Mouse (Mus musculus) midbrain, embryonic 11.5 days (tissue): ENCODE data around the gene Ubc. TPM values are rescaled to one million over a fixed set of nuclear protein-coding genes. Genes with fewer than 3 reads are reported as not detected.

Source experiments
- ATAC-seq: fragments of 200-750 bp; cut with Nextera tagmentation; 2 replicates; pipeline ENCODE4 v1.8.0; 2017; ENCODE audit warnings: moderate TSS enrichment, moderate library complexity; ENCODE audit not compliant: low FRiP score
- DNase-seq: peaks from one replicate; pipeline ENCODE4 v3.0.0; 2015; ENCODE audit warnings: low spot score; ENCODE audit errors: missing footprints
- H3K27ac ChIP-seq: fragments of 300-500 bp; sonication (generic); 2 replicates; pipeline ENCODE4 v1.5.1; 2014; ENCODE audit warnings: low read depth, low read length
- H3K27me3 ChIP-seq: fragments of 300-500 bp; sonication (generic); 2 replicates; pipeline ENCODE4 v1.6.1; 2014; ENCODE audit warnings: mild to moderate bottlenecking, low read length, moderate library complexity, mixed read lengths; ENCODE audit not compliant: control insufficient read depth, insufficient read depth
- H3K36me3 ChIP-seq: fragments of 300-500 bp; sonication (generic); 2 replicates; pipeline ENCODE4 v1.6.1; 2014; ENCODE audit warnings: mild to moderate bottlenecking, low read length, moderate library complexity, mixed read lengths; ENCODE audit not compliant: control insufficient read depth, insufficient read depth
- H3K4me1 ChIP-seq: fragments of 300-500 bp; sonication (generic); 2 replicates; pipeline ENCODE4 v1.6.1; 2014; ENCODE audit warnings: low read length; ENCODE audit not compliant: control insufficient read depth, insufficient read depth
- H3K4me2 ChIP-seq: fragments of 300-500 bp; sonication (generic); 2 replicates; pipeline ENCODE4 v1.6.1; 2014; ENCODE audit warnings: mild to moderate bottlenecking, moderate library complexity
- H3K4me3 ChIP-seq: fragments of 300-500 bp; sonication (generic); 2 replicates; pipeline ENCODE4 v1.5.1; 2014; ENCODE audit warnings: low read depth, low read length
- H3K9ac ChIP-seq: fragments of 300-500 bp; sonication (generic); 2 replicates; pipeline ENCODE4 v1.6.1; 2014; ENCODE audit warnings: low read length
- H3K9me3 ChIP-seq: fragments of 300-500 bp; sonication (generic); 2 replicates; pipeline ENCODE4 v1.6.1; 2016; ENCODE audit warnings: low read length; ENCODE audit not compliant: control insufficient read depth
- WGBS: fragments of 180-500 bp; shearing (Covaris S2); extraction: QIAGEN DNeasy Blood & Tissue Kit; methylation state at CpG from one replicate; pipeline ENCODE4 v1.1.7; 2014; 5-methylcytosine and 5-hydroxymethylcytosine counted together
- polyA plus RNA-seq: library from polyadenylated mRNA; unstranded; fragments of >200 nt; fragmentation: Nextera tagmentation; extraction: Ambion mirVana; gene quantifications from 2 replicates; pipeline ENCODE4 v1.2.1, GENCODE M21; 2014

Gene Ubc
- polyA plus RNA-seq, 1 experiment from 2014 or later, result 1,030 TPM

GRCm38 (mm10) chr5:125358270-125358608, 31.8 kb downstream of the Ubc start:
- no peak for DNase-seq
- WGBS, result 82% methylated on average over 5 of the region's 5 CpGs
- H3K27ac ChIP-seq, result no peak overlapping the region
- H3K9ac ChIP-seq, result no peak overlapping the region
- H3K27me3 ChIP-seq, result no peaks in the 10 kb centered on the region
- H3K4me3 ChIP-seq, result no peak overlapping the region
- no peak overlapping the region for H3K4me2 ChIP-seq
- no peaks in the 10 kb centered on the region; the same call in 1 of the 2 replicates for H3K4me1 ChIP-seq
- no peaks in the 10 kb centered on the region for H3K9me3 ChIP-seq
- no peak for ATAC-seq
- H3K36me3 ChIP-seq, result no peaks in the 10 kb centered on the region

GRCm38 (mm10) chr5:125357543-125358269, 32.3 kb downstream of the Ubc start:
- no peak overlapping the region for H3K4me2 ChIP-seq
- H3K27me3 ChIP-seq, result no peaks in the 10 kb centered on the region
- no peak for DNase-seq
- H3K4me3 ChIP-seq, result no peak overlapping the region
- ATAC-seq, result no peak
- H3K9ac ChIP-seq, result no peak overlapping the region
- 78% methylated on average over 12 of the region's 12 CpGs for WGBS
- no peaks in the 10 kb centered on the region for H3K36me3 ChIP-seq
- no peaks in the 10 kb centered on the region; the same call in 1 of the 2 replicates for H3K9me3 ChIP-seq
- no peaks in the 10 kb centered on the region; the same call in 1 of the 2 replicates for H3K4me1 ChIP-seq
- no peak overlapping the region for H3K27ac ChIP-seq

- H3K27ac ChIP-seq, result no peak overlapping the region
- ATAC-seq, result no peak
- no peaks in the 10 kb centered on the region; the same call in 1 of the 2 replicates for H3K9me3 ChIP-seq
- WGBS, result 56% methylated on average over 7 of the region's 7 CpGs
- H3K27me3 ChIP-seq, result no peaks in the 10 kb centered on the region
- no peak for DNase-seq
- no peak overlapping the region for H3K4me2 ChIP-seq
- no peaks in the 10 kb centered on the region for H3K36me3 ChIP-seq
- H3K4me3 ChIP-seq, result no peak overlapping the region
- no peaks in the 10 kb centered on the region for H3K4me1 ChIP-seq
- no peak overlapping the region for H3K9ac ChIP-seq
These were observed 34.4 kb downstream of the Ubc start for GRCm38 (mm10) chr5:125355650-125356049.

- no peak overlapping the region for H3K4me2 ChIP-seq
- 67% methylated on average over 7 of the region's 7 CpGs for WGBS
- H3K27ac ChIP-seq, result no peak overlapping the region
- ATAC-seq, result no peak
- no peak overlapping the region for H3K4me3 ChIP-seq
- H3K9ac ChIP-seq, result no peak overlapping the region
- H3K27me3 ChIP-seq, result no peaks in the 10 kb centered on the region
- H3K4me1 ChIP-seq, result no peaks in the 10 kb centered on the region
- H3K36me3 ChIP-seq, result no peaks in the 10 kb centered on the region
- no peak for DNase-seq
- H3K9me3 ChIP-seq, result no peaks in the 10 kb centered on the region; the same call in 1 of the 2 replicates
These were observed 35.0 kb downstream of the Ubc start for GRCm38 (mm10) chr5:125354885-125355492.

- no peaks in the 10 kb centered on the region; the same call in 1 of the 2 replicates for H3K9me3 ChIP-seq
- no peak overlapping the region for H3K27ac ChIP-seq
- no peak for DNase-seq
- H3K36me3 ChIP-seq, result no peaks in the 10 kb centered on the region
- no peaks in the 10 kb centered on the region for H3K4me1 ChIP-seq
- no peaks in the 10 kb centered on the region for H3K27me3 ChIP-seq
- H3K9ac ChIP-seq, result no peak overlapping the region
- 97% methylated on average over 5 of the region's 5 CpGs for WGBS
- ATAC-seq, result no peak
- no peak overlapping the region for H3K4me3 ChIP-seq
- H3K4me2 ChIP-seq, result no peak overlapping the region
These were observed 37.2 kb downstream of the Ubc start for GRCm38 (mm10) chr5:125352781-125353294.

GRCm38 (mm10) chr5:125351939-125352338, 38.1 kb downstream of the Ubc start:
- 94% methylated on average over 5 of the region's 5 CpGs for WGBS
- no peak overlapping the region for H3K4me2 ChIP-seq
- ATAC-seq (no peak), DNase-seq (no peak)
- H3K27ac ChIP-seq, result no peak overlapping the region
- no peaks in the 10 kb centered on the region for H3K4me1 ChIP-seq
- no peaks in the 10 kb centered on the region; the same call in 1 of the 2 replicates for H3K9me3 ChIP-seq
- no peaks in the 10 kb centered on the region for H3K36me3 ChIP-seq
- no peak overlapping the region for H3K9ac ChIP-seq
- H3K4me3 ChIP-seq, result no peak overlapping the region
- H3K27me3 ChIP-seq, result no peaks in the 10 kb centered on the region

GRCm38 (mm10) chr5:125351057-125351456, 38.9 kb downstream of the Ubc start:
- WGBS, result 80% methylated on average over 8 of the region's 8 CpGs
- no peaks in the 10 kb centered on the region; the same call in 1 of the 2 replicates for H3K9me3 ChIP-seq
- DNase-seq, result no peak
- no peak for ATAC-seq
- no peaks in the 10 kb centered on the region for H3K27me3 ChIP-seq
- H3K4me2 ChIP-seq, result no peak overlapping the region
- no peak overlapping the region for H3K27ac ChIP-seq
- H3K4me1 ChIP-seq, result no peaks in the 10 kb centered on the region
- no peak overlapping the region for H3K4me3 ChIP-seq
- no peaks in the 10 kb centered on the region for H3K36me3 ChIP-seq
- no peak overlapping the region for H3K9ac ChIP-seq

- Histone ChIP-seq H3K4me2 (no peak overlapping the region), H3K4me3 (no peak overlapping the region), H3K4me1 (no peaks in the 10 kb centered on the region), H3K9me3 (no peaks in the 10 kb centered on the region; the same call in 1 of the 2 replicates), H3K27ac (no peak overlapping the region), H3K27me3 (no peaks in the 10 kb centered on the region), H3K9ac (no peak overlapping the region), H3K36me3 (no peaks in the 10 kb centered on the region)
- DNase-seq (no peak), ATAC-seq (no peak)
- WGBS, result 85% methylated on average over 3 of the region's 3 CpGs
These were observed 40.6 kb downstream of the Ubc start for GRCm38 (mm10) chr5:125349391-125349790.

GRCm38 (mm10) chr5:125348487-125348886, 41.5 kb downstream of the Ubc start:
- 33% methylated on average over 8 of the region's 8 CpGs for WGBS

More at GRCm38 (mm10) chr5:125348487-125348886, 41.5 kb downstream of the Ubc start:
- no peaks in the 10 kb centered on the region; the same call in 1 of the 2 replicates for H3K9me3 ChIP-seq
- DNase-seq (peak; percentile 96), ATAC-seq (no peak)
- H3K36me3 ChIP-seq, result no peaks in the 10 kb centered on the region
- H3K27ac ChIP-seq, result no peak overlapping the region
- no peaks in the 10 kb centered on the region for H3K4me1 ChIP-seq
- no peak overlapping the region for H3K4me2 ChIP-seq
- H3K27me3 ChIP-seq, result no peaks in the 10 kb centered on the region
- H3K9ac ChIP-seq, result no peak overlapping the region
- no peak overlapping the region for H3K4me3 ChIP-seq
